Mouse (Mus musculus) gastrocnemius, postnatal 14 days (tissue): Measurements from ENCODE around the gene Metrn. TPM values are rescaled to one million over a fixed set of nuclear protein-coding genes. Genes with fewer than 3 reads are reported as not detected.
"Not testable (repeated sequence)": the region's sequence is repeated elsewhere in the genome, so short reads cannot be mapped to it uniquely, and the experiment has no call there.

ENCODE experiments used
- DNase-seq: peaks from one replicate; pipeline ENCODE4 v3.0.0; 2021; ENCODE audit warnings: mixed read lengths
- intact Hi-C: fragments of 180-260 bp; cut with DNase I; formaldehyde crosslinking; loops from one replicate; pipeline ENCODE4 v1.15.1; 2025; ENCODE audit warnings: low total_unique reads
- total RNA-seq, 2 experiments: library from RNA; stranded (reverse); gene quantifications; 2 replicates each; pipeline ENCODE4 v1.2.3; 2021

Metrn gene
- total RNA-seq, 2 experiments from 2014 or later, result 46.6 to 60.9 TPM

GRCm38 (mm10) chr17:25810890-25811289 lies 14.0 kb upstream of the Metrn start:
- intact Hi-C loops, result no loop called here
- no peak for DNase-seq

- no peak for DNase-seq
- intact Hi-C loops, result no loop called here
Observed at GRCm38 (mm10) chr17:25809606-25810340, 12.8 kb upstream of the Metrn start.

- peak; percentile 64 for DNase-seq
- intact Hi-C loops, result no loop called here
Observed at GRCm38 (mm10) chr17:25808789-25809605, 12.1 kb upstream of the Metrn start, which contains the start of gene Fbxl16. TSS of gene Fbxl16 (plus strand) at chr17:25809085.

- DNase-seq, result no peak
- intact Hi-C loops, result no loop called here
Observed at GRCm38 (mm10) chr17:25808028-25808427, 11.1 kb upstream of the Metrn start.

- DNase-seq, intact Hi-C loops: not testable (repeated sequence)
Observed at GRCm38 (mm10) chr17:25807452-25807851, 10.5 kb upstream of the Metrn start.

- intact Hi-C loops, result no loop called here
Observed at GRCm38 (mm10) chr17:25806507-25806906, 9.6 kb upstream of the Metrn start.

GRCm38 (mm10) chr17:25802825-25803517 lies 6.0 kb upstream of the Metrn start:
- peak; percentile 70 for DNase-seq
- intact Hi-C loops, result loop anchor here (2.0 kb wide), 1 partner anchor 30 kb away; the partner anchor contains the start of gene Narfl

More at GRCm38 (mm10) chr17:25806507-25806906, 9.6 kb upstream of the Metrn start:
- no peak for DNase-seq

- DNase-seq, result peak; percentile 52
Observed at GRCm38 (mm10) chr17:25801029-25801428, 4.1 kb upstream of the Metrn start.

GRCm38 (mm10) chr17:25796211-25796771 lies 645 bp downstream of the Metrn start:
- intact Hi-C loops, result loop anchor here (5.0 kb wide), 1 partner anchor 64 kb away; no protein-coding TSS in a partner anchor
- DNase-seq, result peak; percentile 63

More at GRCm38 (mm10) chr17:25801029-25801428, 4.1 kb upstream of the Metrn start:
- intact Hi-C loops, result no loop called here

- intact Hi-C loops, result loop anchor here (5.0 kb wide), 1 partner anchor 63 kb away; no protein-coding TSS in a partner anchor
- no peak for DNase-seq
Observed at GRCm38 (mm10) chr17:25795609-25796092, 1.3 kb downstream of the Metrn start, which contains the start of gene AC134908.4. TSS of gene AC134908.4 (minus strand) at chr17:25795659.

- intact Hi-C loops, result loop anchor here (5.0 kb wide), 1 partner anchor 63 kb away; no protein-coding TSS in a partner anchor
- DNase-seq, result no peak
Observed at GRCm38 (mm10) chr17:25794998-25795397, 1.9 kb downstream of the Metrn start.

- DNase-seq, result no peak
- intact Hi-C loops, result no loop called here
Observed at GRCm38 (mm10) chr17:25794197-25794596, 2.7 kb downstream of the Metrn start.

GRCm38 (mm10) chr17:25792615-25793014 lies 4.3 kb downstream of the Metrn start, which contains the start of gene Fam173a:
TSS of gene Fam173a (minus strand) at chr17:25792901.
- intact Hi-C loops, result no loop called here
- DNase-seq, result peak; percentile 84

GRCm38 (mm10) chr17:25791843-25792527 lies 5.0 kb downstream of the Metrn start:
- intact Hi-C loops, result no loop called here

GRCm38 (mm10) chr17:25791320-25791842 lies 5.6 kb downstream of the Metrn start:
- intact Hi-C loops, result no loop called here
- no peak for DNase-seq

More at GRCm38 (mm10) chr17:25791843-25792527, 5.0 kb downstream of the Metrn start:
- peak; percentile 84 for DNase-seq

- no peak for DNase-seq
- intact Hi-C loops, result no loop called here
Observed at GRCm38 (mm10) chr17:25786781-25787504, 10.0 kb downstream of the Metrn start.

- no peak for DNase-seq
- intact Hi-C loops, result no loop called here
Observed at GRCm38 (mm10) chr17:25786280-25786679, 10.7 kb downstream of the Metrn start, which contains the start of gene Ccdc78. TSS of gene Ccdc78 (plus strand) at chr17:25786580.
